Mouse (Mus musculus) CH12.LX (cell line): ENCODE measurements around the gene Cldn10. TPM values are rescaled to one million over a fixed set of nuclear protein-coding genes. Genes with fewer than 3 reads are reported as not detected.

ENCODE experiments used
- DNase-seq: peaks from one replicate; pipeline ENCODE4 v3.0.0-alpha.2; 2013; ENCODE audit errors: extremely low read depth
- H3K27ac ChIP-seq: 2 replicates; pipeline ENCODE4 v1.5.1; 2012; ENCODE audit warnings: low read depth, mild to moderate bottlenecking, control low read depth, moderate library complexity; ENCODE audit not compliant: insufficient read depth
- H3K27me3 ChIP-seq: replicated peaks from 2 replicates; pipeline ENCODE3; 2012; ENCODE audit warnings: inconsistent platforms
- H3K36me3 ChIP-seq, 2 experiments: replicated peaks in 1 of 2; 2 replicates each; pipeline versions ENCODE3 to v1.6.1; 2012; ENCODE audit warnings: inconsistent platforms in 1 of 2, low read length in 1 of 2, mild to moderate bottlenecking in 1 of 2, mixed read lengths in 1 of 2, moderate library complexity in 1 of 2; ENCODE audit not compliant: control insufficient read depth in 1 of 2, insufficient read depth in 1 of 2
- H3K4me1 ChIP-seq, 2 experiments: 2 replicates each; pipeline ENCODE4 v1.6.1; 2012; ENCODE audit warnings: inconsistent platforms in 1 of 2, moderate library complexity in 1 of 2; ENCODE audit not compliant: insufficient read depth in 2 of 2, control insufficient read depth in 1 of 2
- H3K4me2 ChIP-seq: 2 replicates; pipeline ENCODE4 v1.6.1; 2012; ENCODE audit warnings: low read depth, mild to moderate bottlenecking, control low read depth; ENCODE audit not compliant: poor library complexity, insufficient read depth, severe bottlenecking
- H3K4me3 ChIP-seq, 3 experiments: fragments of 150-350 bp in 1 of 3; sonication (generic) in 1 of 3; replicated peaks in 1 of 3; 2 replicates each; pipeline versions ENCODE3 to v1.5.1; 2011 to 2012; ENCODE audit warnings: low read depth in 2 of 3, low read length in 2 of 3, mild to moderate bottlenecking in 2 of 3, moderate library complexity in 2 of 3, control low read depth in 1 of 3, improper control_type of control experiment in 1 of 3, inconsistent platforms in 1 of 3, mixed read lengths in 1 of 3; ENCODE audit not compliant: poor library complexity in 1 of 3
- H3K79me2 ChIP-seq: replicated peaks from 2 replicates; pipeline ENCODE4 v1.6.1; 2012; ENCODE audit warnings: mild to moderate bottlenecking, moderate library complexity; ENCODE audit not compliant: control insufficient read depth, poor library complexity, insufficient read depth, severe bottlenecking; ENCODE audit errors: extremely low read depth
- H3K9ac ChIP-seq: 2 replicates; pipeline ENCODE4 v1.6.1; 2012; ENCODE audit warnings: low read depth, mild to moderate bottlenecking, control low read depth, moderate library complexity; ENCODE audit not compliant: insufficient read depth
- H3K9me3 ChIP-seq: replicated peaks from 2 replicates; pipeline ENCODE3; 2012; ENCODE audit warnings: low read length, inconsistent platforms, mixed read lengths
- CHD1 ChIP-seq: IDR thresholded peaks from 2 replicates; pipeline ENCODE4 v1.6.1; 2012; ENCODE audit warnings: low read depth, low read length, improper control_type of control experiment, inconsistent platforms
- CHD2 ChIP-seq: IDR thresholded peaks from 2 replicates; pipeline ENCODE4 v1.6.1; 2011; ENCODE audit warnings: low read length, improper control_type of control experiment
- CTCF ChIP-seq, 2 experiments: IDR thresholded peaks in 1 of 2; conservative IDR thresholded peaks in 1 of 2; 2 replicates each; pipeline ENCODE4 v1.5.1; 2011 to 2012; ENCODE audit warnings: low read depth in 2 of 2, low read length in 2 of 2, improper control_type of control experiment in 1 of 2, inconsistent platforms in 1 of 2, mild to moderate bottlenecking in 1 of 2, moderate library complexity in 1 of 2
- EP300 ChIP-seq: IDR thresholded peaks from 2 replicates; pipeline ENCODE4 v1.6.1; 2011; ENCODE audit warnings: low read length, improper control_type of control experiment
- ETS1 ChIP-seq: conservative IDR thresholded peaks from 2 replicates; pipeline ENCODE4 v1.6.1; 2012; ENCODE audit warnings: low read depth, mild to moderate bottlenecking, inconsistent platforms, low read length, improper control_type of control experiment, moderate library complexity
- GABPA ChIP-seq: IDR thresholded peaks from 2 replicates; pipeline ENCODE4 v1.6.1; 2012; ENCODE audit warnings: low read depth, low read length, improper control_type of control experiment, inconsistent platforms; ENCODE audit not compliant: insufficient replicate concordance
- JUN ChIP-seq: IDR thresholded peaks from 2 replicates; pipeline ENCODE4 v1.6.1; 2011; ENCODE audit warnings: low read depth, mild to moderate bottlenecking, low read length, improper control_type of control experiment, moderate library complexity; ENCODE audit not compliant: insufficient read depth
- JUND ChIP-seq: conservative IDR thresholded peaks from 2 replicates; pipeline ENCODE4 v1.6.1; 2011; ENCODE audit warnings: low read depth, low read length, improper control_type of control experiment
- KAT2A ChIP-seq: IDR thresholded peaks from 2 replicates; pipeline ENCODE4 v1.6.1; 2012; ENCODE audit warnings: low read length, improper control_type of control experiment, inconsistent platforms; ENCODE audit not compliant: insufficient replicate concordance
- MAX ChIP-seq: IDR thresholded peaks from 2 replicates; pipeline ENCODE4 v1.6.1; 2011; ENCODE audit warnings: low read length, improper control_type of control experiment
- MAZ ChIP-seq: IDR thresholded peaks from 2 replicates; pipeline ENCODE4 v1.6.1; 2012; ENCODE audit warnings: low read depth, mild to moderate bottlenecking, inconsistent platforms, low read length, improper control_type of control experiment, moderate library complexity
- MYC ChIP-seq: IDR thresholded peaks from 2 replicates; pipeline ENCODE4 v1.6.1; 2011; ENCODE audit warnings: low read depth, mild to moderate bottlenecking, improper control_type of control experiment, low read length
- NELFE ChIP-seq: IDR thresholded peaks from 2 replicates; pipeline ENCODE4 v1.6.1; 2011; ENCODE audit warnings: low read depth, low read length, improper control_type of control experiment
- POLR2AphosphoS2 ChIP-seq: IDR thresholded peaks from 2 replicates; pipeline ENCODE4 v1.6.1; 2011; ENCODE audit warnings: low read depth, low read length, improper control_type of control experiment
- RAD21 ChIP-seq: IDR thresholded peaks from 2 replicates; pipeline ENCODE4 v1.6.1; 2011; ENCODE audit warnings: low read depth, mild to moderate bottlenecking, low read length, improper control_type of control experiment, moderate library complexity
- SIN3A ChIP-seq: IDR thresholded peaks from 2 replicates; pipeline ENCODE4 v1.6.1; 2012; ENCODE audit warnings: low read length, improper control_type of control experiment, inconsistent platforms
- SMC3 ChIP-seq: IDR thresholded peaks from 2 replicates; pipeline ENCODE4 v1.6.1; 2011; ENCODE audit warnings: low read depth, low read length, improper control_type of control experiment
- UBTF ChIP-seq: IDR thresholded peaks from 2 replicates; pipeline ENCODE4 v1.6.1; 2012; ENCODE audit warnings: low read depth, mild to moderate bottlenecking, inconsistent platforms, low read length, improper control_type of control experiment, moderate library complexity
- USF1 ChIP-seq: IDR thresholded peaks from 2 replicates; pipeline ENCODE4 v1.6.1; 2014; ENCODE audit warnings: low read depth, mild to moderate bottlenecking, inconsistent platforms, low read length, improper control_type of control experiment
- USF2 ChIP-seq: conservative IDR thresholded peaks from 2 replicates; pipeline ENCODE4 v1.6.1; 2011; ENCODE audit warnings: low read depth, low read length, improper control_type of control experiment
- ZKSCAN1 ChIP-seq: IDR thresholded peaks from 2 replicates; pipeline ENCODE4 v1.6.1; 2012; ENCODE audit warnings: low read depth, inconsistent platforms, low read length, improper control_type of control experiment, borderline replicate concordance
- ZMIZ1 ChIP-seq: IDR thresholded peaks from 2 replicates; pipeline ENCODE4 v1.6.1; 2012; ENCODE audit warnings: low read depth, mild to moderate bottlenecking, inconsistent platforms, low read length, improper control_type of control experiment
- dilution Hi-C: fragments of 300-500 bp; cut with MboI; formaldehyde crosslinking; loops from 2 replicates; pipeline ENCODE4 v1.14.3; 2020; ENCODE audit warnings: low sequenced_read_pairs; ENCODE audit not compliant: extremely low pct_unique_long_range_greater_than_20kb, extremely low pct_ligation_motif_present
- in situ Hi-C: fragments of 300-500 bp; cut with MboI; formaldehyde crosslinking; loops from 3 replicates; pipeline ENCODE4 v1.14.3; 2019; ENCODE audit warnings: low sequenced_read_pairs, low pct_ligation_motif_present, low pct_unique_long_range_greater_than_20kb, mixed read lengths
- polyA plus RNA-seq: library from polyadenylated mRNA; unstranded; fragments of >175 nt; gene quantifications from 2 replicates; pipeline ENCODE4 v1.2.1, GENCODE M21; 2012; ENCODE audit warnings: low read depth; ENCODE audit not compliant: insufficient read length
- total RNA-seq, 2 experiments: library from RNA; depleted of rRNA; stranded (reverse); fragments of 300-350 nt in 1 of 2; fragments of >200 nt in 1 of 2; gene quantifications; 2 replicates each; pipeline ENCODE4 v1.2.3; 2012 to 2014

Cldn10 gene
- total and polyA plus RNA-seq, 3 experiments = not detected

GRCm38 (mm10) chr14:118836145-118836544 is 48.4 kb downstream of the Cldn10 start:
- no peak for DNase-seq
- H3K36me3 ChIP-seq = no peaks in the 10 kb centered on the region
- no peaks in the 10 kb centered on the region for H3K27me3 ChIP-seq
- dilution Hi-C loops (no loop called here), in situ Hi-C loops (no loop called here)
- no peak overlapping the region for H3K4me2 ChIP-seq
- H3K4me1 ChIP-seq = 0 out of 4 replicates have a peak, but pooled peaks cover 2% of the 10 kb centered on the region in 2 experiments
- H3K9ac ChIP-seq = no peak overlapping the region
- no peaks in the 10 kb centered on the region for H3K79me2 ChIP-seq
- no peak for TF ChIP-seq POLR2AphosphoS2
- TF ChIP-seq ETS1 = no peak
- no peak for TF ChIP-seq CHD1
- TF ChIP-seq ZMIZ1 = no peak
- TF ChIP-seq MAX = no peak
- no peak for TF ChIP-seq JUND
- no peak for TF ChIP-seq CTCF (conservative IDR thresholded peaks at IDR 0.05 in 1 of 2, IDR thresholded peaks at IDR 0.05 in 1 of 2; ENCODE audit: low read depth in 2 of 2, low read length in 2 of 2)
- no peak for TF ChIP-seq NELFE
- TF ChIP-seq GABPA = no peak
- no peak for TF ChIP-seq JUN
- no peak for TF ChIP-seq USF1
- TF ChIP-seq UBTF = no peak
- TF ChIP-seq KAT2A = no peak
- TF ChIP-seq, all 38 proteins: peak for 0
- Histone ChIP-seq H3K9me3 (peaks cover 3% of the 10 kb centered on the region), H3K27ac (no peak overlapping the region), H3K4me3 (no peak overlapping the region)

- H3K9ac ChIP-seq = no peak overlapping the region
- in situ Hi-C loops = no loop called here
- H3K4me1 ChIP-seq = 0 out of 4 replicates have a peak, but pooled peaks cover 2% of the 10 kb centered on the region in 2 experiments
- TF ChIP-seq SIN3A (no peak), SMC3 (no peak), ZMIZ1 (no peak), RAD21 (no peak), UBTF (no peak), MAZ (no peak), ZKSCAN1 (no peak), CHD1 (no peak), ETS1 (no peak), CHD2 (no peak), USF2 (no peak), GABPA (no peak), MYC (no peak), EP300 (no peak)
- TF ChIP-seq, all 38 proteins: peak for 0
- dilution Hi-C loops = no loop called here
- no peaks in the 10 kb centered on the region for H3K79me2 ChIP-seq
- no peak for DNase-seq
- peaks cover 3% of the 10 kb centered on the region for H3K9me3 ChIP-seq
- H3K36me3 ChIP-seq = no peaks in the 10 kb centered on the region
- H3K4me2 ChIP-seq = no peak overlapping the region
- H3K27me3 ChIP-seq = no peaks in the 10 kb centered on the region
- H3K4me3 ChIP-seq = no peak overlapping the region
- H3K27ac ChIP-seq = no peak overlapping the region
Observed at GRCm38 (mm10) chr14:118836754-118837153, 49.0 kb downstream of the Cldn10 start.
